Mouse (Mus musculus) heart, embryonic 14.5 days (tissue): ENCODE measurements at regions not wholly inside any gene's neighbourhood (a gene's known extent, or its start where the extent isn't known, plus 50 kb on each side); places are given as distances from the start of the nearest gene placed in this dataset.

Source experiments
- ATAC-seq: fragments of 200-750 bp; cut with Nextera tagmentation; 2 replicates; pipeline ENCODE4 v1.8.0; 2017; ENCODE audit warnings: low read depth, moderate TSS enrichment; ENCODE audit not compliant: insufficient number of reproducible peaks, insufficient read depth, low FRiP score
- H3K27ac ChIP-seq, 2 experiments: fragments of 200-500 bp in 1 of 2; fragments of 300-500 bp in 1 of 2; sonication (generic) in 1 of 2; replicated peaks in 1 of 2; 2 replicates each; pipeline ENCODE4 v1.5.1; 2012 to 2014; ENCODE audit warnings: low read depth in 2 of 2, low read length in 2 of 2, control low read depth in 1 of 2, mild to moderate bottlenecking in 1 of 2, mixed read lengths in 1 of 2; ENCODE audit not compliant: control insufficient read depth in 1 of 2, insufficient read depth in 1 of 2
- H3K27me3 ChIP-seq: fragments of 300-500 bp; sonication (generic); 2 replicates; pipeline ENCODE4 v1.6.1; 2014; ENCODE audit warnings: mild to moderate bottlenecking, low read length, control low read depth; ENCODE audit not compliant: control insufficient read depth, insufficient read depth
- H3K36me3 ChIP-seq: fragments of 300-500 bp; sonication (generic); 2 replicates; pipeline ENCODE4 v1.6.1; 2014; ENCODE audit warnings: mild to moderate bottlenecking, control low read depth, low read length, mixed read lengths; ENCODE audit not compliant: control insufficient read depth, insufficient read depth
- H3K4me1 ChIP-seq, 2 experiments: fragments of 200-500 bp in 1 of 2; fragments of 300-500 bp in 1 of 2; sonication (generic) in 1 of 2; 2 replicates each; pipeline ENCODE4 v1.6.1; 2012 to 2014; ENCODE audit warnings: low read length in 2 of 2, control low read depth in 1 of 2, mixed read lengths in 1 of 2; ENCODE audit not compliant: control insufficient read depth in 2 of 2, insufficient read depth in 2 of 2
- H3K4me2 ChIP-seq: fragments of 300-500 bp; sonication (generic); 2 replicates; pipeline ENCODE4 v1.6.1; 2014; ENCODE audit warnings: mild to moderate bottlenecking, low read length
- H3K4me3 ChIP-seq, 2 experiments: fragments of 200-500 bp in 1 of 2; fragments of 300-500 bp in 1 of 2; sonication (generic) in 1 of 2; 2 replicates each; pipeline ENCODE4 v1.5.1; 2012 to 2014; ENCODE audit warnings: low read length in 2 of 2, mild to moderate bottlenecking in 2 of 2, control low read depth in 1 of 2, low read depth in 1 of 2, moderate library complexity in 1 of 2; ENCODE audit not compliant: control insufficient read depth in 1 of 2, insufficient read depth in 1 of 2
- H3K9ac ChIP-seq: fragments of 300-500 bp; sonication (generic); 2 replicates; pipeline ENCODE4 v1.6.1; 2014; ENCODE audit warnings: mild to moderate bottlenecking, low read length
- H3K9me3 ChIP-seq: fragments of 300-500 bp; sonication (generic); 2 replicates; pipeline ENCODE4 v1.6.1; 2016; ENCODE audit warnings: low read length, control low read depth; ENCODE audit not compliant: control insufficient read depth
- WGBS: fragments of 180-500 bp; shearing (Covaris S2); extraction: QIAGEN DNeasy Blood & Tissue Kit; methylation state at CpG from one replicate; pipeline ENCODE4 v1.1.7; 2014; 5-methylcytosine and 5-hydroxymethylcytosine counted together

DNA sequence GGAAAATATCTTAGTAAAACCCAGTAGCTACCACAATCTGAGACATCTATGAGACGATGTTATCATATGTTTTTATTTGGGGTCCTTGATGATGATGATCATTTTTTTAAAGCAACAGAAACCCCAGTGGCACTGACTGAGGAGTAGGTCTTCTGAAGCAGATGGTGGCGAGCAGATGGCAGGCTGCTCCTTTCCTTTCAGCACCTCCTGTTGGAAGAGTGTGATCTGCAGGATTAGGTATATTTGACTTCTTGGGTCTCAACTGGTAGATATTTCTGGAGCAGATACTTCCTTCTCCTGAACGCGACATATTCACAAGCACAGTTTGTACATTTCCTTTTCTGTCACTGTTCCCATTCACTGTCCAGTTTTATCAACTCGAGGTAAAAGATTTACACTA is 141.0 kb upstream of the Ttc14 start:
- Histone ChIP-seq H3K9me3 (no peaks in the 10 kb centered on the region), H3K36me3 (no peaks in the 10 kb centered on the region), H3K4me3 (no peak overlapping the region), H3K4me2 (no peak overlapping the region), H3K27me3 (no peaks in the 10 kb centered on the region), H3K4me1 (no peaks in the 10 kb centered on the region), H3K27ac (no peak overlapping the region), H3K9ac (no peak overlapping the region)
- ATAC-seq: no peak
- WGBS: 70% methylated on average over 5 of the region's 5 CpGs
